Mouse (Mus musculus): Measurements from ENCODE around the gene Micu1.
"Not testable (repeated sequence)": the region's sequence is repeated elsewhere in the genome, so short reads cannot be mapped to it uniquely, and the experiment has no call there.

Gene Micu1

GRCm38 (mm10) chr10:59702207-59703032, at the start of gene Micu1:
Gene Micu1 (plus strand): TSS chr10:59702477.
- peak; percentile 98 for DNase-seq

GRCm38 (mm10) chr10:59656799-59657198, 45.5 kb upstream of the Micu1 start:
- DNase-seq = no peak

- DNase-seq = no peak
Measured at GRCm38 (mm10) chr10:59664765-59665164, 37.5 kb upstream of the Micu1 start.

- DNase-seq = no peak
Measured at GRCm38 (mm10) chr10:59665503-59666291, 36.6 kb upstream of the Micu1 start.

- peak; percentile 13 to 40 for DNase-seq
Measured at GRCm38 (mm10) chr10:59667377-59667776, 34.9 kb upstream of the Micu1 start.

- DNase-seq = no peak
Measured at GRCm38 (mm10) chr10:59668491-59668890, 33.8 kb upstream of the Micu1 start.

GRCm38 (mm10) chr10:59677836-59678235, 24.4 kb upstream of the Micu1 start:
- DNase-seq = no peak

GRCm38 (mm10) chr10:59679189-59679588, 23.1 kb upstream of the Micu1 start:
- no peak for DNase-seq

GRCm38 (mm10) chr10:59685586-59685985, 16.7 kb upstream of the Micu1 start:
- DNase-seq = not testable (repeated sequence)

GRCm38 (mm10) chr10:59687126-59687525, 15.2 kb upstream of the Micu1 start:
- no peak for DNase-seq

- DNase-seq = no peak
Measured at GRCm38 (mm10) chr10:59689836-59690235, 12.4 kb upstream of the Micu1 start.

GRCm38 (mm10) chr10:59692441-59692840, 9.8 kb upstream of the Micu1 start:
- DNase-seq = no peak

- DNase-seq = no peak
Measured at GRCm38 (mm10) chr10:59694104-59694503, 8.2 kb upstream of the Micu1 start.

- DNase-seq = no peak
Measured at GRCm38 (mm10) chr10:59699516-59699915, 2.8 kb upstream of the Micu1 start.

- no peak for DNase-seq
Measured at GRCm38 (mm10) chr10:59701805-59702204, 472 bp upstream of the Micu1 start.

GRCm38 (mm10) chr10:59703060-59703760, 933 bp downstream of the Micu1 start:
- DNase-seq = no peak

GRCm38 (mm10) chr10:59706991-59707546, 4.8 kb downstream of the Micu1 start:
- no peak for DNase-seq

- no peak for DNase-seq
Measured at GRCm38 (mm10) chr10:59707595-59707994, 5.3 kb downstream of the Micu1 start.

GRCm38 (mm10) chr10:59709281-59709680, 7.0 kb downstream of the Micu1 start:
- peak; percentile 48 to 53 for DNase-seq

- peak; percentile 36 to 44 for DNase-seq
Measured at GRCm38 (mm10) chr10:59710246-59710645, 8.0 kb downstream of the Micu1 start.

GRCm38 (mm10) chr10:59712062-59712461, 9.8 kb downstream of the Micu1 start:
- DNase-seq = no peak

- DNase-seq = no peak
Measured at GRCm38 (mm10) chr10:59720017-59720416, 17.7 kb downstream of the Micu1 start.

GRCm38 (mm10) chr10:59721555-59721954, 19.3 kb downstream of the Micu1 start:
- DNase-seq = no peak
